Comparison of ENCODE assay signal across 8 mouse cellular contexts in the genomic region with DNA sequence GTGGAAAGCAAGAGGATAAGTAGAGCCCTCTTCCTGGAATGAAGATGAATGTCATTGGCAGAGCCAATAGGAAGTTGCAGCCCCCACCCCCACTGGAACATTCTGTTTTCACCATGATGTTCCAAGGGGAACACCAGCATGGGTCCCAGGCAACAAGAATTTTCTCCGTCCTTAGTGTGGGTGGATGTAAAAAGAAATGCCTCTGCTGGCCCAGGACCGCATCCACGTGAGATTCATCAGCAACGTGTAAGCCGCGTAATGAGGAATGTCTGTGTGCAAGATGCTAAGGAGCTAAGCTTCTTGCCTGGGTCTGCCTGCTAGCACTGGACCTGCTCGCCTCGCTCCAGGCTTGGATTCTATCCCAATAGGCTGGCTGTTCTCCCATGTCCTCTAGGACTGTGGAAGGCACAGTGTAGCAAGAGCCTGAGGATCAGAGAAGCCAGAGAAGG. TPM values are rescaled to one million over a fixed set of nuclear protein-coding genes. Genes with fewer than 3 reads are reported as not detected.
DNase-seq lines count a peak whose midpoint lies in the region; ATAC-seq and TF ChIP-seq lines count a peak whose summit lies in the region.

A gene (minus strand): TSS at position 50 of the 449 bp plus-strand sequence.

- WGBS in heart, embryonic 10.5 days, result 93% methylated on average over 8 of the region's 8 CpGs
- 80% methylated on average over 8 of the region's 8 CpGs for WGBS in lung, postnatal 0 days
- 94% methylated on average over 8 of the region's 8 CpGs for WGBS in midbrain, embryonic 11.5 days
- WGBS in midbrain, embryonic 14.5 days, result 90% methylated on average over 8 of the region's 8 CpGs

- no peak within 1 kb of the TSS for H3K4me2 ChIP-seq in lung, postnatal 0 days (replicated peaks; ENCODE audit: low read depth, low read length)
- no peak within 1 kb of the TSS for H3K4me2 ChIP-seq in midbrain, embryonic 11.5 days
- H3K4me2 ChIP-seq in midbrain, embryonic 14.5 days (ENCODE audit: low read length), result no peak within 1 kb of the TSS

- H3K9me3 ChIP-seq in heart, embryonic 10.5 days, result no peaks in the 10 kb centered on the region
- H3K9me3 ChIP-seq in lung, postnatal 0 days (ENCODE audit: low read length), result no peaks in the 10 kb centered on the region
- no peaks in the 10 kb centered on the region for H3K9me3 ChIP-seq in midbrain, embryonic 11.5 days (ENCODE audit: control insufficient read depth, low read length)
- no peaks in the 10 kb centered on the region for H3K9me3 ChIP-seq in midbrain, embryonic 14.5 days (ENCODE audit: control insufficient read depth, low read length)

- H3K4me1 ChIP-seq in heart, embryonic 10.5 days, result peaks cover 28% of the 10 kb centered on the region
- H3K4me1 ChIP-seq in lung, postnatal 0 days (ENCODE audit: insufficient read depth, low read depth, low read length), result 0 out of 2 replicates have a peak, but pooled peaks cover under 1% of the 10 kb centered on the region
- no peaks in the 10 kb centered on the region for H3K4me1 ChIP-seq in midbrain, embryonic 11.5 days (ENCODE audit: control insufficient read depth, insufficient read depth, low read length)
- no peaks in the 10 kb centered on the region for H3K4me1 ChIP-seq in midbrain, embryonic 14.5 days (ENCODE audit: control insufficient read depth, insufficient read depth, low read length)

- ATAC-seq in lung, postnatal 0 days, result peak; percentile 37
- no peak for ATAC-seq in midbrain, embryonic 11.5 days (ENCODE audit: low FRiP score)
- ATAC-seq in midbrain, embryonic 14.5 days (ENCODE audit: low FRiP score, low TSS enrichment), result no peak

- H3K27me3 ChIP-seq in heart, embryonic 10.5 days (ENCODE audit: insufficient read depth, poor library complexity, severe bottlenecking), result no peaks in the 10 kb centered on the region
- no peaks in the 10 kb centered on the region for H3K27me3 ChIP-seq in lung, postnatal 0 days (replicated peaks; ENCODE audit: insufficient read depth, low read length)
- no peaks in the 10 kb centered on the region for H3K27me3 ChIP-seq in midbrain, embryonic 11.5 days (ENCODE audit: control insufficient read depth, insufficient read depth, low read length)
- H3K27me3 ChIP-seq in midbrain, embryonic 14.5 days (ENCODE audit: control insufficient read depth, insufficient read depth, low read length), result no peaks in the 10 kb centered on the region

- peaks cover 4% of the 10 kb centered on the region for H3K36me3 ChIP-seq in heart, embryonic 10.5 days
- no peaks in the 10 kb centered on the region for H3K36me3 ChIP-seq in lung, postnatal 0 days (ENCODE audit: insufficient read depth, low read length)
- no peaks in the 10 kb centered on the region for H3K36me3 ChIP-seq in midbrain, embryonic 11.5 days (ENCODE audit: control insufficient read depth, insufficient read depth, low read length)
- no peaks in the 10 kb centered on the region for H3K36me3 ChIP-seq in midbrain, embryonic 14.5 days (ENCODE audit: control insufficient read depth, insufficient read depth, low read length)

- H3K4me3 ChIP-seq in heart, embryonic 10.5 days, result no peak within 1 kb of the TSS
- H3K4me3 ChIP-seq in lung, postnatal 0 days (ENCODE audit: low read depth, low read length), result no peak within 1 kb of the TSS
- no peak within 1 kb of the TSS for H3K4me3 ChIP-seq in midbrain, embryonic 11.5 days (ENCODE audit: low read depth, low read length)
- H3K4me3 ChIP-seq in midbrain, embryonic 14.5 days (replicated peaks; ENCODE audit: low read depth, low read length), result no peak within 1 kb of the TSS

- H3K9ac ChIP-seq in lung, postnatal 0 days (replicated peaks; ENCODE audit: low read depth), result no peak within 1 kb of the TSS
- no peak within 1 kb of the TSS for H3K9ac ChIP-seq in midbrain, embryonic 11.5 days (ENCODE audit: low read length)
- no peak within 1 kb of the TSS for H3K9ac ChIP-seq in midbrain, embryonic 14.5 days (replicated peaks; ENCODE audit: low read length)

- peak; percentile 82 to 84 for DNase-seq in heart, adult 18-20 months
- DNase-seq in heart, embryonic 10.5 days (ENCODE audit: low spot score), result no peak
- DNase-seq in adrenal gland, postnatal 36 days, result peak; percentile 28 to 53
- peak; percentile 79 for DNase-seq in heart, adult 8-10 months (ENCODE audit: low spot score)
- no peak for DNase-seq in lung, postnatal 0 days (ENCODE audit: low spot score)
- no peak for DNase-seq in midbrain, embryonic 11.5 days (ENCODE audit: low spot score, missing footprints)
- DNase-seq in midbrain, embryonic 14.5 days, result no peak
- DNase-seq in spleen, adult 18-20 months, result no peak

- TF ChIP-seq EP300 in lung, postnatal 0 days (IDR thresholded peaks at IDR 0.05), result peak; percentile 77

- TF ChIP-seq CTCF in lung, postnatal 0 days (IDR thresholded peaks at IDR 0.05), result no peak

- H3K27ac ChIP-seq in heart, embryonic 10.5 days, result no peak within 1 kb of the TSS
- H3K27ac ChIP-seq in lung, postnatal 0 days (ENCODE audit: low read length), result peak within 1 kb of the TSS; percentile 16; the same call in 1 of the 2 replicates
- no peak within 1 kb of the TSS for H3K27ac ChIP-seq in midbrain, embryonic 11.5 days (ENCODE audit: low read depth, low read length)
- no peak within 1 kb of the TSS for H3K27ac ChIP-seq in midbrain, embryonic 14.5 days (replicated peaks; ENCODE audit: low read depth, low read length)

RNA-seq across cellular contexts. Expression of the gene that starts here (rescaled TPM):
- total RNA-seq in heart, adult 18-20 months (2021), result under 1 TPM in 1 of 2 experiments, not detected in 1; 0.13 TPM
- polyA plus RNA-seq in heart, embryonic 10.5 days (2016; fragmentation: Nextera tagmentation; extraction: Ambion mirVana), result 0.38 and 0.44 TPM in 2 replicates
- not detected for total RNA-seq in adrenal gland, postnatal 36 days (2021)
- total RNA-seq in heart, adult 8-10 months (2022), result not detected
- polyA plus RNA-seq in lung, postnatal 0 days (2015; fragmentation: Nextera tagmentation; extraction: Ambion mirVana), result 0.30 and 0.54 TPM in 2 replicates
- polyA plus RNA-seq in midbrain, embryonic 11.5 days (2014; fragmentation: Nextera tagmentation; extraction: Ambion mirVana), result 0.12 TPM in 1 of 2 replicates, not detected in the other
- polyA plus RNA-seq in midbrain, embryonic 14.5 days (2014; fragmentation: Nextera tagmentation; extraction: Ambion mirVana), result 0.13 TPM in 1 of 2 replicates, not detected in the other

Comparison
In these comparisons a context has a peak if more than half of its experiments do, and no peak if none do; other contexts are left out.
1. Peak in DNase-seq in heart, adult 18-20 months; RNA of the gene not detected or under 1 TPM.
2. Peak in DNase-seq in adrenal gland, postnatal 36 days; RNA of the gene not detected or under 1 TPM.
3. Peak in DNase-seq in heart, adult 8-10 months; RNA of the gene not detected or under 1 TPM.
4. Peak in ATAC-seq and H3K27ac ChIP-seq in lung, postnatal 0 days; RNA of the gene not detected or under 1 TPM.